Mouse (Mus musculus): ENCODE results near the gene Nomo1. TPM values are rescaled to one million over a fixed set of nuclear protein-coding genes. Genes with fewer than 3 reads are reported as not detected.
A peak's percentile ranks its signal among the peaks of the same experiment; 100 is the strongest.

Nomo1 gene
- polyA plus RNA-seq, 1 experiment from 2014 or later: 26.4 TPM

- H3K27ac ChIP-seq (ENCODE audit: low read depth): no peak overlapping the region
- H3K4me2 ChIP-seq: no peak overlapping the region
- DNase-seq: no peak
- H3K27me3 ChIP-seq (ENCODE audit: insufficient read depth, low read length): peaks cover 13% of the 10 kb centered on the region
- H3K9me3 ChIP-seq (ENCODE audit: low read depth, low read length): no peaks in the 10 kb centered on the region
- WGBS: 87% methylated on average over 19 of the region's 19 CpGs
- peaks cover 4% of the 10 kb centered on the region; the same call in 1 of the 2 replicates for H3K4me1 ChIP-seq (ENCODE audit: insufficient read depth)
- no peak overlapping the region for H3K9ac ChIP-seq
- ATAC-seq (ENCODE audit: insufficient read depth): no peak
- no peaks in the 10 kb centered on the region for H3K36me3 ChIP-seq (ENCODE audit: insufficient read depth)
- H3K4me3 ChIP-seq (ENCODE audit: low read depth, low read length): no peak overlapping the region
- no peak for TF ChIP-seq CTCF (IDR thresholded peaks at IDR 0.05; ENCODE audit: low read depth)
These were observed 65.4 kb downstream of the Nomo1 start for GRCm38 (mm10) chr7:46098919-46099286.

GRCm38 (mm10) chr7:46099682-46100081 lies 66.2 kb downstream of the Nomo1 start:
- Histone ChIP-seq H3K27ac (ENCODE audit: low read depth) (no peak overlapping the region), H3K27me3 (ENCODE audit: insufficient read depth, low read length) (peaks cover 13% of the 10 kb centered on the region), H3K4me2 (no peak overlapping the region), H3K36me3 (ENCODE audit: insufficient read depth) (no peaks in the 10 kb centered on the region), H3K4me1 (ENCODE audit: insufficient read depth) (peaks cover 4% of the 10 kb centered on the region; the same call in 1 of the 2 replicates), H3K9me3 (ENCODE audit: low read depth, low read length) (no peaks in the 10 kb centered on the region), H3K9ac (no peak overlapping the region), H3K4me3 (ENCODE audit: low read depth, low read length) (no peak overlapping the region)
- WGBS: 78% methylated on average over 13 of the region's 13 CpGs
- ATAC-seq (ENCODE audit: insufficient read depth): no peak
- no peak for DNase-seq
- no peak for TF ChIP-seq CTCF (IDR thresholded peaks at IDR 0.05; ENCODE audit: low read depth)

DNA sequence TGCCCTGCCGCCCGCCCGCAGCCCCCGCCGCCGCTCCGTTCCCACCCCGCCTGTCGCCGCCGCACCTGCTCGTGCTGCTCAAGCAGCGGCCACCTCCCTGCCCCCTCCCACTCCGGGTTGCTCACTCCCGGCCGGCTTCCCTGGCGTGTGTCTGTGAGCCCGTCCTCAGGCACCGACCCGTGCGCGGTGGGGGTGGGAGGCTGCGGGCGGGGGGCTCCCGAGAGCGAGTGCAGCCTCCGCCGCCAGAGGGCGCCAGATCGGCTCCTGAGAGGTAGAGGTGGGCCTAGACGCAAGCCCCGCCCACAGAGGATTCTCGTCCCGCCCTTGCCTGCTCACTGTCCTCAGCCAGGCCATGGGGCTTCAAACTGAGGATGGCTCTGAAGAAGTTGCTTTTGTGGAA lies 67.1 kb downstream of the Nomo1 start, which contains the start of gene Kcnj11:
Kcnj11 (minus strand) TSS at position 202 of the 400 bp plus-strand sequence.
- TF ChIP-seq CTCF (IDR thresholded peaks at IDR 0.05; ENCODE audit: low read depth): peak; percentile 76
- H3K36me3 ChIP-seq (ENCODE audit: insufficient read depth): no peaks in the 10 kb centered on the region
- H3K4me2 ChIP-seq: peak within 1 kb of the TSS; percentile 74
- H3K9me3 ChIP-seq (ENCODE audit: low read depth, low read length): no peaks in the 10 kb centered on the region
- peaks cover 6% of the 10 kb centered on the region; the same call in 1 of the 2 replicates for H3K27me3 ChIP-seq (ENCODE audit: insufficient read depth, low read length)
- DNase-seq (peak; percentile 89), ATAC-seq (ENCODE audit: insufficient read depth) (peak; percentile 76)
- H3K4me1 ChIP-seq (ENCODE audit: insufficient read depth): peaks cover 4% of the 10 kb centered on the region; the same call in 1 of the 2 replicates
- peak within 1 kb of the TSS; percentile 40 for H3K4me3 ChIP-seq (ENCODE audit: low read depth, low read length)
- peak within 1 kb of the TSS; percentile 41 for H3K9ac ChIP-seq
- WGBS: under 1% methylated on average over 34 of the region's 34 CpGs
- H3K27ac ChIP-seq (ENCODE audit: low read depth): no peak within 1 kb of the TSS

DNA sequence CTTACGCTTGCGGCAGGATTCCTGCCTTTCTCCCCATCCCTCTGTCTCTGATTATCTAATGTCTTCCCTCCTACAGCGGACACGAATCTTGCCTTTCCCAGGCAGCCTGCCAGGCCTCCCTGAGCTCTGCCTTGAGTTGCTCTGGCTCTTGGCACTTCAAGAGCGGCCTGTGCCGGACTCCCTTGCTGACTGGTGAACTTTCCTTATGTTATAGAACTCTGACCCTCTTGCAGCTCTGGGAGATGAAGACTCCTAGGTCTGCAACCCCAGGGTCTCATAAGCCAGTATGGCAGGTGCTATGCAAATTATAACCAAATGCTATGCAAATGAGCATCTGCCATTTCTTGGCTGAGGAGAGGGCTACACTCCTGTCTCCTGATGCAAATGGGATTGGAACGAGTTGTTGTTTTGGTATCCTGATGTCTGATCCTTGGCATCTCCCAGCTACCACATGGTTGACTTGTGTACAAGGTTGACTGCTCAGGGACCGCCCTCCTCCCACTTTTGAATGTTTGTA lies 69.6 kb downstream of the Nomo1 start:
- no peak for TF ChIP-seq CTCF (IDR thresholded peaks at IDR 0.05; ENCODE audit: low read depth)
- H3K27ac ChIP-seq (ENCODE audit: low read depth): no peak overlapping the region
- no peak overlapping the region for H3K4me2 ChIP-seq
- no peak overlapping the region for H3K4me3 ChIP-seq (ENCODE audit: low read depth, low read length)
- ATAC-seq (ENCODE audit: insufficient read depth) (no peak), DNase-seq (no peak)
- H3K4me1 ChIP-seq (ENCODE audit: insufficient read depth): peaks cover 4% of the 10 kb centered on the region; the same call in 1 of the 2 replicates
- H3K9me3 ChIP-seq (ENCODE audit: low read depth, low read length): no peaks in the 10 kb centered on the region
- WGBS: 71% methylated on average over 8 of the region's 8 CpGs
- no peaks in the 10 kb centered on the region for H3K36me3 ChIP-seq (ENCODE audit: insufficient read depth)
- no peak overlapping the region for H3K9ac ChIP-seq
- H3K27me3 ChIP-seq (ENCODE audit: insufficient read depth, low read length): peaks cover 6% of the 10 kb centered on the region; the same call in 1 of the 2 replicates

- no peak for ATAC-seq (ENCODE audit: insufficient read depth)
- Histone ChIP-seq H3K9me3 (ENCODE audit: low read depth, low read length) (no peaks in the 10 kb centered on the region), H3K27ac (ENCODE audit: low read depth) (no peak overlapping the region), H3K4me2 (no peak overlapping the region), H3K4me3 (ENCODE audit: low read depth, low read length) (no peak overlapping the region), H3K4me1 (ENCODE audit: insufficient read depth) (peaks cover 4% of the 10 kb centered on the region; the same call in 1 of the 2 replicates), H3K9ac (no peak overlapping the region), H3K36me3 (ENCODE audit: insufficient read depth) (no peaks in the 10 kb centered on the region), H3K27me3 (ENCODE audit: insufficient read depth, low read length) (peaks cover 6% of the 10 kb centered on the region; the same call in 1 of the 2 replicates)
- no peak for DNase-seq
- 78% methylated on average over 8 of the region's 8 CpGs for WGBS
- no peak for TF ChIP-seq CTCF (IDR thresholded peaks at IDR 0.05; ENCODE audit: low read depth)
These were observed 70.3 kb downstream of the Nomo1 start for GRCm38 (mm10) chr7:46103771-46104170.

GRCm38 (mm10) chr7:46104256-46104915 lies 70.9 kb downstream of the Nomo1 start:
- H3K4me1 ChIP-seq (ENCODE audit: insufficient read depth): peaks cover 4% of the 10 kb centered on the region; the same call in 1 of the 2 replicates
- DNase-seq: no peak
- 76% methylated on average over 27 of the region's 27 CpGs for WGBS
- H3K9ac ChIP-seq: no peak overlapping the region
- H3K27me3 ChIP-seq (ENCODE audit: insufficient read depth, low read length): peaks cover 5% of the 10 kb centered on the region; the same call in 1 of the 2 replicates
- no peak overlapping the region for H3K4me3 ChIP-seq (ENCODE audit: low read depth, low read length)
- no peaks in the 10 kb centered on the region for H3K9me3 ChIP-seq (ENCODE audit: low read depth, low read length)
- H3K27ac ChIP-seq (ENCODE audit: low read depth): no peak overlapping the region
- no peak for ATAC-seq (ENCODE audit: insufficient read depth)
- no peaks in the 10 kb centered on the region for H3K36me3 ChIP-seq (ENCODE audit: insufficient read depth)
- TF ChIP-seq CTCF (IDR thresholded peaks at IDR 0.05; ENCODE audit: low read depth): no peak
- H3K4me2 ChIP-seq: no peak overlapping the region

GRCm38 (mm10) chr7:46105484-46105883 lies 72.0 kb downstream of the Nomo1 start:
- H3K9ac ChIP-seq: no peak overlapping the region
- no peak for DNase-seq
- no peaks in the 10 kb centered on the region for H3K27me3 ChIP-seq (ENCODE audit: insufficient read depth, low read length)
- H3K4me3 ChIP-seq (ENCODE audit: low read depth, low read length): no peak overlapping the region
- no peaks in the 10 kb centered on the region for H3K36me3 ChIP-seq (ENCODE audit: insufficient read depth)
- H3K4me2 ChIP-seq: no peak overlapping the region
- no peak for ATAC-seq (ENCODE audit: insufficient read depth)
- no peaks in the 10 kb centered on the region for H3K9me3 ChIP-seq (ENCODE audit: low read depth, low read length)
- no peak for TF ChIP-seq CTCF (IDR thresholded peaks at IDR 0.05; ENCODE audit: low read depth)
- no peak overlapping the region for H3K27ac ChIP-seq (ENCODE audit: low read depth)
- H3K4me1 ChIP-seq (ENCODE audit: insufficient read depth): peaks cover 2% of the 10 kb centered on the region; the same call in 1 of the 2 replicates
- 83% methylated on average over 7 of the region's 7 CpGs for WGBS

Measured in lung, embryonic 14.5 days (tissue).